ENCODE assay signal across 8 mouse cellular contexts in the genomic region with DNA sequence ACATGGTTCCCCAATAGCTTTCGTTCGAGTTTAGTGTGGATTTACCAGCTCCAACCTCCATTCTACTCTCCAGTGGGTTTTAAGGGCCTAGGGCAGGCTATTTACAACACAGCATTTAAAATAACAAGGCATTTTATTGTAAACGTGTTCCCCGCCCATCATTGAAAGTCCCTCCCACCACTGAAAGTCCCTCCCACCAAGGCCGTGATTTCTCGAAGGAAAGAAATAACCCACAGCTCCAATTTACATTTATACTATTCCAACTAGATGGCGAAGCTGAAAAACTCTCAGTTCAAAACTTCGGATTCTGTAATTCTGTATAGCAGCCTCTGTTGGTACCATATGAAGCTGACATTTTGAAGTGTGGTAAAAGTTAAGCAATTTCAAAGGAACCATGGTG. TPM values are rescaled to one million over a fixed set of nuclear protein-coding genes. Genes with fewer than 3 reads are reported as not detected.
DNase-seq lines count a peak whose midpoint lies in the region; ATAC-seq and TF ChIP-seq lines count a peak whose summit lies in the region.

No protein-coding gene starts in this region.

- H3K27ac ChIP-seq in cortical plate, adult 2 months (ENCODE audit: insufficient read depth, low read length) = no peak overlapping the region
- peak overlapping the region; percentile 99 for H3K27ac ChIP-seq in heart, embryonic 16.5 days (ENCODE audit: low read length)
- H3K27ac ChIP-seq in midbrain, embryonic 15.5 days = no peak overlapping the region

- ATAC-seq in heart, embryonic 16.5 days (replicated peaks; ENCODE audit: extremely low read depth, insufficient read depth, low FRiP score) = no peak
- ATAC-seq in midbrain, embryonic 15.5 days (replicated peaks) = no peak

- no peaks in the 10 kb centered on the region for H3K4me1 ChIP-seq in cortical plate, adult 2 months (ENCODE audit: control insufficient read depth, insufficient read depth, low read length)
- peaks cover 38% of the 10 kb centered on the region for H3K4me1 ChIP-seq in heart, embryonic 16.5 days (ENCODE audit: control insufficient read depth, insufficient read depth, low read length)
- H3K4me1 ChIP-seq in midbrain, embryonic 15.5 days = peaks cover 21% of the 10 kb centered on the region

- TF ChIP-seq CTCF in cortical plate, adult 2 months (IDR thresholded peaks at IDR 0.05; ENCODE audit: extremely low read depth, insufficient read depth, low read length) = no peak

- H3K4me2 ChIP-seq in heart, embryonic 16.5 days (ENCODE audit: low read depth, low read length) = peak overlapping the region; percentile 90
- peak overlapping the region; percentile 97 for H3K4me2 ChIP-seq in midbrain, embryonic 15.5 days

- no peaks in the 10 kb centered on the region for H3K27me3 ChIP-seq in heart, embryonic 16.5 days (ENCODE audit: control insufficient read depth, insufficient read depth, low read length)
- H3K27me3 ChIP-seq in midbrain, embryonic 15.5 days (replicated peaks) = peaks cover 10% of the 10 kb centered on the region; the same call in 1 of the 2 replicates

- H3K9me3 ChIP-seq in heart, embryonic 16.5 days (replicated peaks; ENCODE audit: control insufficient read depth, low read length) = no peaks in the 10 kb centered on the region
- H3K9me3 ChIP-seq in midbrain, embryonic 15.5 days = no peaks in the 10 kb centered on the region

- DNase-seq in Muller cell, postnatal 12 days (ENCODE audit: inconsistent ontology term) = peak; percentile 70
- peak; percentile 32 for DNase-seq in large intestine, adult 2 months (ENCODE audit: low read depth, low spot score)
- DNase-seq in cerebellum, adult 11 months = no peak
- DNase-seq in ovary, postnatal 36 days (ENCODE audit: low spot score) = no peak
- no peak for DNase-seq in natural killer cell, adult 2 months (ENCODE audit: low spot score in 2 of 2)

- no peaks in the 10 kb centered on the region for H3K36me3 ChIP-seq in heart, embryonic 16.5 days (ENCODE audit: control insufficient read depth, insufficient read depth)
- no peaks in the 10 kb centered on the region for H3K36me3 ChIP-seq in midbrain, embryonic 15.5 days (replicated peaks)

- no peak for TF ChIP-seq POLR2A in cortical plate, adult 2 months (IDR thresholded peaks at IDR 0.05; ENCODE audit: extremely low read depth, insufficient read depth, low read length)

- H3K4me3 ChIP-seq in cortical plate, adult 2 months (ENCODE audit: insufficient read depth, low read length) = peak overlapping the region; percentile 51
- peak overlapping the region; percentile 95 for H3K4me3 ChIP-seq in heart, embryonic 16.5 days (ENCODE audit: low read length)
- peak overlapping the region; percentile 90 for H3K4me3 ChIP-seq in midbrain, embryonic 15.5 days

- peak overlapping the region; percentile 98 for H3K9ac ChIP-seq in heart, embryonic 16.5 days (ENCODE audit: low read length)
- H3K9ac ChIP-seq in midbrain, embryonic 15.5 days = no peak overlapping the region

- WGBS in heart, embryonic 16.5 days = under 1% methylated on average over 8 of the region's 8 CpGs
- 1% methylated on average over 8 of the region's 8 CpGs for WGBS in large intestine, adult 2 months
- 1% methylated on average over 8 of the region's 8 CpGs for WGBS in midbrain, embryonic 15.5 days

RNA-seq across cellular contexts. Expression of gene Gm49361, which starts 1.4 kb away (rescaled TPM):
- not detected in 2 replicates for polyA plus RNA-seq in cortical plate, adult 2 months (2012; rRNA removed)
- polyA plus RNA-seq in heart, embryonic 16.5 days (2015; fragmentation: Nextera tagmentation; extraction: Ambion mirVana) = not detected in 2 replicates
- polyA plus RNA-seq in large intestine, adult 2 months (2012; rRNA removed) = not detected in 2 replicates
- polyA plus RNA-seq in midbrain, embryonic 15.5 days (2015; fragmentation: Nextera tagmentation; extraction: Ambion mirVana) = not detected in 2 replicates

RNA-seq across cellular contexts. Expression of gene Lats2, which starts 13.6 kb away (rescaled TPM):
- 14.4 and 16.7 TPM in 2 replicates for polyA plus RNA-seq in cortical plate, adult 2 months (2012; rRNA removed)
- 19.4 and 24.4 TPM in 2 replicates for polyA plus RNA-seq in heart, embryonic 16.5 days (2015; fragmentation: Nextera tagmentation; extraction: Ambion mirVana)
- polyA plus RNA-seq in large intestine, adult 2 months (2012; rRNA removed) = 6.5 and 11.5 TPM in 2 replicates
- polyA plus RNA-seq in midbrain, embryonic 15.5 days (2015; fragmentation: Nextera tagmentation; extraction: Ambion mirVana) = 7.6 TPM in 2 replicates

RNA-seq across cellular contexts. Expression of gene Sap18, which starts 53.4 kb away (rescaled TPM):
- 25.6 and 37.8 TPM in 2 replicates for polyA plus RNA-seq in cortical plate, adult 2 months (2012; rRNA removed)
- polyA plus RNA-seq in heart, embryonic 16.5 days (2015; fragmentation: Nextera tagmentation; extraction: Ambion mirVana) = 15.5 and 16.4 TPM in 2 replicates
- polyA plus RNA-seq in large intestine, adult 2 months (2012; rRNA removed) = 3.3 and 6.1 TPM in 2 replicates
- polyA plus RNA-seq in midbrain, embryonic 15.5 days (2015; fragmentation: Nextera tagmentation; extraction: Ambion mirVana) = 25.4 and 29.5 TPM in 2 replicates

Comparison
In these comparisons a context has a peak if more than half of its experiments do, and no peak if none do; other contexts are left out.
1. DNase-seq: peak in Muller cell, postnatal 12 days (single experiment) and large intestine, adult 2 months (single experiment); none in cerebellum, adult 11 months (single experiment), ovary, postnatal 36 days (single experiment) and natural killer cell, adult 2 months (0 of 2).
2. Peak in every context shown above with its lines, with median percentiles within 50 percentile points of each other: H3K4me3 ChIP-seq.